Mouse (Mus musculus): Measurements from ENCODE around the gene Eci1.

GRCm38 (mm10) chr17:24402371-24402770 lies 24.1 kb upstream of the Eci1 start:
- TF ChIP-seq EP300 (IDR thresholded peaks at IDR 0.05; ENCODE audit: insufficient read depth, low read depth, low read length), result no peak
- no peak for TF ChIP-seq POLR2A (IDR thresholded peaks at IDR 0.05; ENCODE audit: insufficient read depth, low read length)
- TF ChIP-seq CTCF (IDR thresholded peaks at IDR 0.05; ENCODE audit: low read depth, low read length), result no peak
